Mouse (Mus musculus): Measurements from ENCODE around the gene Paqr9.

The Paqr9 gene

GRCm38 (mm10) chr9:95546679-95547078, 12.8 kb upstream of the Paqr9 start:
- DNase-seq, result no peak

GRCm38 (mm10) chr9:95549626-95550411, 9.6 kb upstream of the Paqr9 start:
- peak; percentile 27 to 37 for DNase-seq

GRCm38 (mm10) chr9:95550856-95551774, 8.3 kb upstream of the Paqr9 start:
- DNase-seq, result no peak

- peak; percentile 64 to 72 for DNase-seq
Measured at GRCm38 (mm10) chr9:95552175-95552705, 7.2 kb upstream of the Paqr9 start.

- DNase-seq, result peak in 1 of 2 experiments; percentile 17
Measured at GRCm38 (mm10) chr9:95554231-95555221, 4.9 kb upstream of the Paqr9 start.

GRCm38 (mm10) chr9:95555233-95555740, 4.2 kb upstream of the Paqr9 start:
- DNase-seq, result no peak

- no peak for DNase-seq
Measured at GRCm38 (mm10) chr9:95556067-95556512, 3.4 kb upstream of the Paqr9 start.

- no peak for DNase-seq
Measured at GRCm38 (mm10) chr9:95557722-95558121, 1.7 kb upstream of the Paqr9 start.

- no peak for DNase-seq
Measured at GRCm38 (mm10) chr9:95558726-95559058, 765 bp upstream of the Paqr9 start.

GRCm38 (mm10) chr9:95559936-95560735, 679 bp downstream of the Paqr9 start:
- DNase-seq, result peak; percentile 71 to 74

- no peak for DNase-seq
Measured at GRCm38 (mm10) chr9:95564047-95564446, 4.6 kb downstream of the Paqr9 start.

- DNase-seq, result no peak
Measured at GRCm38 (mm10) chr9:95566394-95566793, 6.9 kb downstream of the Paqr9 start.

GRCm38 (mm10) chr9:95566931-95567330, 7.5 kb downstream of the Paqr9 start:
- DNase-seq, result peak in 1 of 2 experiments; percentile 51

GRCm38 (mm10) chr9:95569249-95569648, 9.8 kb downstream of the Paqr9 start:
- no peak for DNase-seq

GRCm38 (mm10) chr9:95569966-95570365, 10.5 kb downstream of the Paqr9 start:
- DNase-seq, result no peak

GRCm38 (mm10) chr9:95570604-95571003, 11.1 kb downstream of the Paqr9 start:
- no peak for DNase-seq

GRCm38 (mm10) chr9:95571494-95571893, 12.0 kb downstream of the Paqr9 start:
- no peak for DNase-seq

- no peak for DNase-seq
Measured at GRCm38 (mm10) chr9:95572558-95572957, 13.1 kb downstream of the Paqr9 start.

- DNase-seq, result no peak
Measured at GRCm38 (mm10) chr9:95574116-95574515, 14.7 kb downstream of the Paqr9 start.

- DNase-seq, result no peak
Measured at GRCm38 (mm10) chr9:95577502-95577901, 18.0 kb downstream of the Paqr9 start.

GRCm38 (mm10) chr9:95578366-95578895, 19.0 kb downstream of the Paqr9 start:
- no peak for DNase-seq
